Mouse (Mus musculus) layer of hippocampus, adult 6 months (tissue): ENCODE data around the gene Cd300ld4. TPM values are rescaled to one million over a fixed set of nuclear protein-coding genes. Genes with fewer than 3 reads are reported as not detected.

Experiments used
- long read RNA-seq, 2 experiments: library from polyadenylated mRNA; unstranded; transcript quantifications; one replicate each; pipeline ENCODE4 v2.0.0; 2019 to 2020
- polyA plus RNA-seq: library from polyadenylated mRNA; unstranded; fragments of <200 nt; fragmentation: Nextera tagmentation; gene quantifications from 2 replicates; pipeline ENCODE4 v1.2.3, GENCODE M21; 2021

The Cd300ld4 gene
- 0.82 and 2.2 TPM in 2 replicates for polyA plus RNA-seq
- long read RNA-seq, experiment 1 = 0 reads
- long read RNA-seq, experiment 2 = 0 reads

DNA sequence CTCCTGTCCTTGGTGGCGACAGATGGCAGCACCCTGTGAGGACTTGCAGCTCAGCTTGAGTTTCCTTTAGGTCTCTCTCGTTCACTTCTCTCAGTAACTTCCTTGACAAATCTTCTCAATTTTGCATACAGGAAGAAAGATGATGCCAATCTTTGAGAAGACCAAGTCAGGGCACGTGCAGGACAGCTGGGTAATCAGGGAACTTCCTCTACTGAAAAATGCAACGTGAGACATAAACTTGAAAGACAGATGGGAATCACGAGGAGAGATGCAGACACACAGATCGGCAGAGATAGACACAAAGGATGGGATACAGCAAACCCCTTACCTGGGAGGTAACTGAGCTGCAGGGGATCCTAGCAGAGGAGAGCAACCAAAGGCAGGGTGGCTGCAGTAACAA lies at the start of gene Cd300ld4:
Gene Cd300ld4, minus strand, starts transcription at position 101 of the 400 bp plus-strand sequence.

DNA sequence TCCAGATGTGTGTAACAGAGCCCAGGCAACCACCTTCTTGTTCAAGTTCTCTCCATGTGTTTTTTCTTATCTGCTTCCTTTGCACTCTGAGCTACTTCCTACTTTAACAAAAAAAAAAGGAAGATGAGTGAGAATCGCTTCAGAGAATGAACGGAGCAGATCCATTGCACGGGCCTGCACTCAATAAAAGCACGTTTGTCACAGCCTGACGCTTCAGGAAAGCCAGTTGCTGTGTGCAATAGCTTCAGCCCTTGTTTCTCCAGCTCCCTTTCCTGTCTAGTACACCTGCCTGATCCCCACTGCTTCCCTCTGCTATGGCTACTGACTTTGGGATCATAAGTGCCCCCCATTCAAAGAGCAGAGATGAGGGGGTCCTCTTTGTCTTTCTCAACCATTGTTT lies 35.3 kb upstream of the Cd300ld4 start, which contains the start of gene Cd300e:
Gene Cd300e, minus strand, starts transcription at position 101 of the 400 bp plus-strand sequence.

DNA sequence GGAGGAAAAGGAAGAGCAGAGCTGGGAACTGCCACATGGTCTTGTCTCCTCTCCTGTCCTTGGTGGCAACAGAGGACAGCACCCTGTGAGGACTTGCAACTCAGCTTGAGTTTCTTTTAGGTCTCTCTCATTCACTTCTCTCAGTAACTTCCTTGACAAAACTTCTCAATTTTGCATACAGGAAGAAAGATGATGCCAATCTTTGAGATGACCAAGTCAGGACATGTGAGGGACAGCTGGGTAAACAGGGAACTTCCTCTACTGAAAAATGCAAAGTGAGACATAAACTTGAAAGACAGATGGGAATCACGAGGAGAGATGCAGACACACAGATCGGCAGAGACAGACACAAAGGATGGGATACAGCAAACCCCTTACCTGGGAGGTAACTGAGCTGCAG lies 21.4 kb upstream of the Cd300ld4 start, which contains the start of gene Cd300ld3:
Gene Cd300ld3, minus strand, starts transcription at position 151 of the 400 bp plus-strand sequence.

DNA sequence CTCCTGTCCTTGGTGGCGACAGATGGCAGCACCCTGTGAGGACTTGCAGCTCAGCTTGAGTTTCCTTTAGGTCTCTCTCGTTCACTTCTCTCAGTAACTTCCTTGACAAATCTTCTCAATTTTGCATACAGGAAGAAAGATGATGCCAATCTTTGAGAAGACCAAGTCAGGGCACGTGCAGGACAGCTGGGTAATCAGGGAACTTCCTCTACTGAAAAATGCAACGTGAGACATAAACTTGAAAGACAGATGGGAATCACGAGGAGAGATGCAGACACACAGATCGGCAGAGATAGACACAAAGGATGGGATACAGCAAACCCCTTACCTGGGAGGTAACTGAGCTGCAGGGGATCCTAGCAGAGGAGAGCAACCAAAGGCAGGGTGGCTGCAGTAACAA lies 10.9 kb upstream of the Cd300ld4 start, which contains the start of gene Cd300ld5:
Gene Cd300ld5, minus strand, starts transcription at position 101 of the 400 bp plus-strand sequence.

DNA sequence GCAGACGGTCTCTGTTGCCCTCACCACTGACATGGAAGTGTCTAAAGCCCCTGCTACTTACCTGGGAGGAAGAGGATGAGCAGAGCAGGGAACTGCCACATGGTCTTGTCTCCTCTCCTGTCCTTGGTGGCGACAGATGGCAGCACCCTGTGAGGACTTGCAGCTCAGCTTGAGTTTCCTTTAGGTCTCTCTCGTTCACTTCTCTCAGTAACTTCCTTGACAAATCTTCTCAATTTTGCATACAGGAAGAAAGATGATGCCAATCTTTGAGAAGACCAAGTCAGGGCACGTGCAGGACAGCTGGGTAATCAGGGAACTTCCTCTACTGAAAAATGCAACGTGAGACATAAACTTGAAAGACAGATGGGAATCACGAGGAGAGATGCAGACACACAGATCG lies 10.7 kb downstream of the Cd300ld4 start, which contains the start of gene Cd300ld2:
Gene Cd300ld2, minus strand, starts transcription at position 101 of the 400 bp plus-strand sequence.

DNA sequence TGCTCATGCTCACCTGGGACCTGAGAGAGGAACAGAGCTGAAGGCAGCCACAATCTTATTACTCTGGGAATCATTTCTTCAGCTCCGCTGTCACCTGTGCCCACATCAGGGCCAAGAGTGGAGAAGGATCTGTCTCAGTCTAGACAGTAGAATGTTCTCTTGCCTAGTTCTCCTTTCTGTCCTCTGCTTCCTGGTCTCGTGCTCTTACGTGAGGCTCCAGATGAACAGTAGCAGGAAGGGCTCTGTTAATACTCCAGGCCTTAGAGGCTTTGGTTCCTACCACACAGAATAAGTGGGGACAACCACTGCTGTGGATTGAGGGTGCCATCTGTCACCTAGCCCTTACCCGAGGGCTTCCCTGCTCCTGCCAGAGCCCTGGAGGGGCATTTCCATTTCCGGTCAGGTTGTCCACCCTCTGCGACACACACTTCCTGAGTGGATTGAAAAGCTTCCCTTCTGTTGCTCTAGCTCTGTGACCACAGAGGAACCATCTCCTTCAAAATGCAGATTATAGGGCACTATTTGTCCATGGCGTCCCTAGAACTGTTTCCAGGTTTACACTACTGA lies 25.3 kb downstream of the Cd300ld4 start, which contains the start of gene Cd300c2:
Gene Cd300c2, minus strand, starts transcription at position 407 of the 567 bp plus-strand sequence.

DNA sequence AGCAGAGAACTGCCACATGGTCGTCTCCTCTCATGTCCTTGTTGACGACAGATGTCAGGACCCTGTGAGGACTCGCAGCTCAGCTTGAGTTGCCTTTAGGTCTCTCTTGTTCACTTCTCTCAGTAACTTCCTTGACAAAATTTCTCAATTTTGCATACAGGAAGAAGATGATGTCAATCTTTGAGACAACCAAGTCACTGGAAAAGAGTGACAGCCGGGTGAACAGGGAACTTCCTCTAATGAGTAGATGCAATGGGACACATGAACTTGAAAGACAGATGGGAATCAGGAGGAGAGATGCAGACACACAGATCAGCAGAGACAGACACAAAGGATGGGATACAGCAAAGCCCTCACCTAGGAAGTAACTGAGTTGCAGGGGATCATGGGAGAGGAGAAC lies 37.0 kb downstream of the Cd300ld4 start, which contains the start of gene Cd300ld:
Gene Cd300ld, minus strand, starts transcription at position 130 of the 400 bp plus-strand sequence.

Other genes with a start within 250 kb of the Cd300ld4 start
- gene Btbd17, start 231.1 kb downstream of the Cd300ld4 start, polyA plus RNA-seq = 97.8 and 99.0 TPM in 2 replicates
- gene Gpr142, start 228.1 kb downstream of the Cd300ld4 start, polyA plus RNA-seq = not detected in 2 replicates
- gene Gprc5c, start 175.9 kb downstream of the Cd300ld4 start, polyA plus RNA-seq = 3.1 and 6.1 TPM in 2 replicates
- gene Cd300a, start 137.0 kb downstream of the Cd300ld4 start, polyA plus RNA-seq = 0.95 and 1.2 TPM in 2 replicates
- gene Cd300lb, start 92.6 kb downstream of the Cd300ld4 start, polyA plus RNA-seq = 0.05 TPM in 1 of 2 replicates, not detected in the other
- not detected in 2 replicates for gene Cd300c, start 57.9 kb downstream of the Cd300ld4 start, polyA plus RNA-seq
- gene Cd300ld, start 37.1 kb downstream of the Cd300ld4 start, polyA plus RNA-seq = 0.05 TPM in 1 of 2 replicates, not detected in the other
- gene Cd300c2, start 25.1 kb downstream of the Cd300ld4 start, polyA plus RNA-seq = 5.0 and 6.7 TPM in 2 replicates
- not detected in 2 replicates for gene Cd300ld2, start 10.8 kb downstream of the Cd300ld4 start, polyA plus RNA-seq
- 0.44 and 0.52 TPM in 2 replicates for gene Cd300ld5, start 10.8 kb upstream of the Cd300ld4 start, polyA plus RNA-seq
- 0.87 and 1.1 TPM in 2 replicates for gene Cd300ld3, start 21.4 kb upstream of the Cd300ld4 start, polyA plus RNA-seq
- 0.06 TPM in 1 of 2 replicates, not detected in the other for gene Cd300e, start 35.2 kb upstream of the Cd300ld4 start, polyA plus RNA-seq
- gene Rab37, start 64.4 kb upstream of the Cd300ld4 start, polyA plus RNA-seq = 1.3 and 1.6 TPM in 2 replicates
- 0.11 TPM in 1 of 2 replicates, not detected in the other for gene Cd300lf, start 107.0 kb upstream of the Cd300ld4 start, polyA plus RNA-seq
- gene Slc9a3r1, start 136.3 kb upstream of the Cd300ld4 start, polyA plus RNA-seq = 23.9 and 27.7 TPM in 2 replicates
- 23.0 and 28.3 TPM in 2 replicates for gene Tmem104, start 160.5 kb upstream of the Cd300ld4 start, polyA plus RNA-seq
- 40.7 and 42.7 TPM in 2 replicates for gene Nat9, start 160.8 kb upstream of the Cd300ld4 start, polyA plus RNA-seq
- gene Grin2c, start 240.2 kb upstream of the Cd300ld4 start, polyA plus RNA-seq = 3.3 and 5.2 TPM in 2 replicates